Mouse (Mus musculus): Measurements from ENCODE around the gene Slc25a22. TPM values are rescaled to one million over a fixed set of nuclear protein-coding genes. Genes with fewer than 3 reads are reported as not detected.
A peak's percentile ranks its signal among the peaks of the same experiment; 100 is the strongest.

The Slc25a22 gene
- 148 and 152 TPM in 2 replicates for total RNA-seq (2014; rRNA removed)
- 118 and 121 TPM in 2 replicates for polyA plus RNA-seq (2015; fragmentation: Nextera tagmentation; extraction: Ambion mirVana)

- ATAC-seq (ENCODE audit: low FRiP score) (peak; percentile 81), DNase-seq (ENCODE audit: low spot score) (peak; percentile 88)
- peak within 1 kb of the TSS; percentile 92 for H3K4me2 ChIP-seq (ENCODE audit: low read depth, low read length, poor library complexity, severe bottlenecking)
- H3K9me3 ChIP-seq (ENCODE audit: low read length): no peaks in the 10 kb centered on the region
- H3K9ac ChIP-seq (replicated peaks; ENCODE audit: low read length, poor library complexity, severe bottlenecking): peak within 1 kb of the TSS; percentile 79
- peak; percentile 77 for TF ChIP-seq CTCF (IDR thresholded peaks at IDR 0.05)
- no peaks in the 10 kb centered on the region for H3K27me3 ChIP-seq (ENCODE audit: insufficient read depth, low read length)
- WGBS: 5% methylated on average over 53 of the region's 53 CpGs
- H3K4me1 ChIP-seq (ENCODE audit: insufficient read depth, low read length): peaks cover 20% of the 10 kb centered on the region
- H3K4me3 ChIP-seq (ENCODE audit: low read depth, low read length): peak within 1 kb of the TSS; percentile 66
- peaks cover 6% of the 10 kb centered on the region for H3K36me3 ChIP-seq (ENCODE audit: insufficient read depth, low read length)
- peak within 1 kb of the TSS; percentile 80 for H3K27ac ChIP-seq (ENCODE audit: low read depth, low read length)
These were observed at the start of gene Slc25a22 for GRCm38 (mm10) chr7:141437178-141438120. Slc25a22 (minus strand) TSS chr7:141437892.

GRCm38 (mm10) chr7:141487141-141487540, 49.4 kb upstream of the Slc25a22 start:
- Histone ChIP-seq H3K27me3 (ENCODE audit: insufficient read depth, low read length) (no peaks in the 10 kb centered on the region), H3K9ac (replicated peaks; ENCODE audit: low read length, poor library complexity, severe bottlenecking) (no peak overlapping the region), H3K9me3 (ENCODE audit: low read length) (no peaks in the 10 kb centered on the region), H3K4me2 (ENCODE audit: low read depth, low read length, poor library complexity, severe bottlenecking) (no peak overlapping the region), H3K4me1 (ENCODE audit: insufficient read depth, low read length) (peaks cover 11% of the 10 kb centered on the region; the same call in 1 of the 2 replicates), H3K36me3 (ENCODE audit: insufficient read depth, low read length) (peaks cover 8% of the 10 kb centered on the region), H3K4me3 (ENCODE audit: low read depth, low read length) (no peak overlapping the region), H3K27ac (ENCODE audit: low read depth, low read length) (no peak overlapping the region)
- DNase-seq (ENCODE audit: low spot score): no peak
- no peak for TF ChIP-seq CTCF (IDR thresholded peaks at IDR 0.05)
- no peak for ATAC-seq (ENCODE audit: low FRiP score)
- WGBS: 79% methylated on average over 7 of the region's 7 CpGs

GRCm38 (mm10) chr7:141486239-141486638, 48.5 kb upstream of the Slc25a22 start:
- 95% methylated on average over 1 of the region's 1 CpGs for WGBS
- Histone ChIP-seq H3K4me1 (ENCODE audit: insufficient read depth, low read length) (peaks cover 11% of the 10 kb centered on the region; the same call in 1 of the 2 replicates), H3K9me3 (ENCODE audit: low read length) (no peaks in the 10 kb centered on the region), H3K9ac (replicated peaks; ENCODE audit: low read length, poor library complexity, severe bottlenecking) (no peak overlapping the region), H3K4me3 (ENCODE audit: low read depth, low read length) (no peak overlapping the region), H3K27me3 (ENCODE audit: insufficient read depth, low read length) (no peaks in the 10 kb centered on the region), H3K27ac (ENCODE audit: low read depth, low read length) (no peak overlapping the region), H3K4me2 (ENCODE audit: low read depth, low read length, poor library complexity, severe bottlenecking) (no peak overlapping the region), H3K36me3 (ENCODE audit: insufficient read depth, low read length) (0 out of 2 replicates have a peak, but pooled peaks cover 3% of the 10 kb centered on the region)
- no peak for DNase-seq (ENCODE audit: low spot score)
- no peak for ATAC-seq (ENCODE audit: low FRiP score)
- no peak for TF ChIP-seq CTCF (IDR thresholded peaks at IDR 0.05)

GRCm38 (mm10) chr7:141485606-141486005, 47.9 kb upstream of the Slc25a22 start:
- Histone ChIP-seq H3K4me3 (ENCODE audit: low read depth, low read length) (no peak overlapping the region), H3K4me2 (ENCODE audit: low read depth, low read length, poor library complexity, severe bottlenecking) (no peak overlapping the region), H3K4me1 (ENCODE audit: insufficient read depth, low read length) (peaks cover 11% of the 10 kb centered on the region; the same call in 1 of the 2 replicates), H3K36me3 (ENCODE audit: insufficient read depth, low read length) (0 out of 2 replicates have a peak, but pooled peaks cover under 1% of the 10 kb centered on the region), H3K27ac (ENCODE audit: low read depth, low read length) (no peak overlapping the region), H3K9ac (replicated peaks; ENCODE audit: low read length, poor library complexity, severe bottlenecking) (no peak overlapping the region), H3K27me3 (ENCODE audit: insufficient read depth, low read length) (no peaks in the 10 kb centered on the region), H3K9me3 (ENCODE audit: low read length) (no peaks in the 10 kb centered on the region)
- DNase-seq (ENCODE audit: low spot score): peak; percentile 63
- no peak for TF ChIP-seq CTCF (IDR thresholded peaks at IDR 0.05)
- WGBS: 93% methylated on average over 2 of the region's 2 CpGs
- no peak for ATAC-seq (ENCODE audit: low FRiP score)

DNA sequence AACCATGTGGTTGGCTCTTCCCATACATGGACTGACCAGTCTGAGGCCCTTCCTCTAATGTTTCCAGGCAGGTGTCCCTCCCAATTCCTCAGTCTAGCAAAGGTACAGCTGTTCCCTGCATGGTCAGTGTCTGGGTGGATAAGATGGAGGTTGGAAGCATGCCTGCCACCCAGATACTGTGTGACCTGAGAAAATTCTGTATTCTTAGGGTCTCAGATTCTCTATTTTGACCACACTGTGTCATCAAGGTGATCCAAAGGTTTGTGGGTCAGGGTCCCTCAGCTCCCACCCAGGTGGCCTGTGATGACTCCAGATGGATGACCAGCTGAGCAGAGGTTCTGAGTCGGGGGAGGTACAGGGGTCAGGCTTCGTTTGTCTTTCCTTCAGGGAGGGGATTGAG, 47.5 kb upstream of the Slc25a22 start:
- H3K9ac ChIP-seq (replicated peaks; ENCODE audit: low read length, poor library complexity, severe bottlenecking): no peak overlapping the region
- 82% methylated on average over 2 of the region's 2 CpGs for WGBS
- ATAC-seq (ENCODE audit: low FRiP score): no peak

More for the DNA sequence above, 47.5 kb upstream of the Slc25a22 start:
- TF ChIP-seq CTCF (IDR thresholded peaks at IDR 0.05): no peak
- Histone ChIP-seq H3K9me3 (ENCODE audit: low read length) (no peaks in the 10 kb centered on the region), H3K27ac (ENCODE audit: low read depth, low read length) (no peak overlapping the region), H3K36me3 (ENCODE audit: insufficient read depth, low read length) (no peaks in the 10 kb centered on the region), H3K4me1 (ENCODE audit: insufficient read depth, low read length) (peaks cover 15% of the 10 kb centered on the region; the same call in 1 of the 2 replicates), H3K4me2 (ENCODE audit: low read depth, low read length, poor library complexity, severe bottlenecking) (no peak overlapping the region), H3K4me3 (ENCODE audit: low read depth, low read length) (no peak overlapping the region), H3K27me3 (ENCODE audit: insufficient read depth, low read length) (no peaks in the 10 kb centered on the region)
- DNase-seq (ENCODE audit: low spot score): no peak

Data from midbrain, postnatal 0 days (tissue).